Mouse (Mus musculus) olfactory bulb, adult 2 months (tissue): ENCODE measurements around the gene Rnf182.

Experiments
- CTCF ChIP-seq: fragments of 200-500 bp; IDR thresholded peaks from 2 replicates; pipeline ENCODE4 v1.5.1; 2012; ENCODE audit warnings: low read depth, mild to moderate bottlenecking, low read length, moderate library complexity; ENCODE audit not compliant: insufficient read depth
- POLR2A ChIP-seq: fragments of 200-500 bp; IDR thresholded peaks from 2 replicates; pipeline ENCODE4 v1.6.1; 2012; ENCODE audit warnings: mild to moderate bottlenecking, low read depth, low read length, moderate library complexity; ENCODE audit not compliant: insufficient read depth

GRCm38 (mm10) chr13:43704533-43705116 lies 89.1 kb downstream of the Rnf182 start:
- TF ChIP-seq CTCF (no peak), POLR2A (no peak)
